Mouse (Mus musculus) ES-Bruce4 (cell line): ENCODE measurements around the gene Gm20518. TPM values are rescaled to one million over a fixed set of nuclear protein-coding genes. Genes with fewer than 3 reads are reported as not detected.

Experiments used
- H3K27ac ChIP-seq: 2 replicates; pipeline ENCODE4 v1.5.1; 2012; ENCODE audit warnings: low read length, inconsistent platforms; ENCODE audit not compliant: insufficient read depth
- H3K27me3 ChIP-seq: 2 replicates; pipeline ENCODE4 v1.6.1; 2012; ENCODE audit warnings: mild to moderate bottlenecking, low read length, inconsistent platforms; ENCODE audit not compliant: control insufficient read depth, poor library complexity, insufficient read depth, severe bottlenecking
- H3K36me3 ChIP-seq: 2 replicates; pipeline ENCODE4 v1.6.1; 2012; ENCODE audit warnings: inconsistent platforms, mild to moderate bottlenecking, low read length, moderate library complexity; ENCODE audit not compliant: control insufficient read depth, poor library complexity, insufficient read depth, severe bottlenecking
- H3K4me1 ChIP-seq: one replicate; pipeline ENCODE4 v1.8.1; 2011; ENCODE audit warnings: low read length; ENCODE audit not compliant: control insufficient read depth, insufficient read depth
- H3K4me3 ChIP-seq: 2 replicates; pipeline ENCODE4 v1.5.1; 2011; ENCODE audit warnings: low read depth, mild to moderate bottlenecking, low read length
- H3K9ac ChIP-seq: 2 replicates; pipeline ENCODE4 v1.6.1; 2012; ENCODE audit warnings: low read depth, mild to moderate bottlenecking, inconsistent platforms; ENCODE audit not compliant: poor library complexity, severe bottlenecking
- H3K9me3 ChIP-seq: replicated peaks from 2 replicates; pipeline ENCODE4 v1.6.1; 2012; ENCODE audit warnings: mild to moderate bottlenecking, low read length, inconsistent platforms; ENCODE audit not compliant: control insufficient read depth, poor library complexity, insufficient read depth, severe bottlenecking
- CTCF ChIP-seq: IDR thresholded peaks from one replicate; pipeline ENCODE4 v1.8.1; 2011; ENCODE audit warnings: low read depth, low read length
- EP300 ChIP-seq: IDR thresholded peaks from 2 replicates; pipeline ENCODE4 v1.6.1; 2011; ENCODE audit warnings: low read depth, low read length; ENCODE audit not compliant: insufficient read depth
- POLR2A ChIP-seq: IDR thresholded peaks from one replicate; pipeline ENCODE4 v1.8.1; 2011; ENCODE audit warnings: low read length; ENCODE audit not compliant: insufficient read depth
- polyA plus RNA-seq: library from polyadenylated mRNA; stranded (reverse); fragments of >200 nt; gene quantifications from 2 replicates; pipeline ENCODE4 v1.2.4, GENCODE M21; 2011; ENCODE audit warnings: low read depth; ENCODE audit not compliant: missing spikeins, insufficient read depth, insufficient read length

Gm20518 gene
- polyA plus RNA-seq, 1 experiment: not detected

DNA sequence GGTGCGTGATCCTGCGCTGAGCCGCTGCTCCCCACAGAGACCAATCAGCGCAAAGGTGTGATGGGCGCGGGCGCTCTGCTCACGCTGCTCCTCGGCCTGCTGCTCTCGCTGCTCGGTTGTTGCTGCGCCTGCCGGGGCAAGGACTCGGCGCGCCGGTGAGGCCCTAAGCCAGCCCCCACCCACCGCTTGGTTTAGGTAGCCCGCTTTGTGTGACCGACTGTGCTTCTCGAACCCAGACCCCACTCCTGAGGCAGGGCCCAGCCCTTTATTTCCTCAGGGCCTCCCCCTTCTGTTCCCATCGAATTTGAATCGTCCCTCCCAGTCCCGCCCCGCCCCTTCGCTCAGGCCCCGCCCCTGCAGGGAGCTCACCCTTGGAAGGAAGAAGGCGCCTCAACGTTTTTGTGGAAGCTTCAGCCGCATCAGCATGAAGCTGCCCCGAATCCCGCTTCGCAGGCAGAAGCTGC lies 87.0 kb downstream of the Gm20518 start:
- H3K27ac ChIP-seq: no peak overlapping the region
- H3K4me1 ChIP-seq: peaks cover 6% of the 10 kb centered on the region
- H3K4me3 ChIP-seq: peak overlapping the region; percentile 57
- TF ChIP-seq POLR2A: no peak
- no peak for TF ChIP-seq CTCF
- TF ChIP-seq EP300: no peak
- H3K27me3 ChIP-seq: peaks cover 8% of the 10 kb centered on the region
- no peaks in the 10 kb centered on the region for H3K36me3 ChIP-seq
- H3K9ac ChIP-seq: peak overlapping the region; percentile 15
- H3K9me3 ChIP-seq: no peaks in the 10 kb centered on the region

DNA sequence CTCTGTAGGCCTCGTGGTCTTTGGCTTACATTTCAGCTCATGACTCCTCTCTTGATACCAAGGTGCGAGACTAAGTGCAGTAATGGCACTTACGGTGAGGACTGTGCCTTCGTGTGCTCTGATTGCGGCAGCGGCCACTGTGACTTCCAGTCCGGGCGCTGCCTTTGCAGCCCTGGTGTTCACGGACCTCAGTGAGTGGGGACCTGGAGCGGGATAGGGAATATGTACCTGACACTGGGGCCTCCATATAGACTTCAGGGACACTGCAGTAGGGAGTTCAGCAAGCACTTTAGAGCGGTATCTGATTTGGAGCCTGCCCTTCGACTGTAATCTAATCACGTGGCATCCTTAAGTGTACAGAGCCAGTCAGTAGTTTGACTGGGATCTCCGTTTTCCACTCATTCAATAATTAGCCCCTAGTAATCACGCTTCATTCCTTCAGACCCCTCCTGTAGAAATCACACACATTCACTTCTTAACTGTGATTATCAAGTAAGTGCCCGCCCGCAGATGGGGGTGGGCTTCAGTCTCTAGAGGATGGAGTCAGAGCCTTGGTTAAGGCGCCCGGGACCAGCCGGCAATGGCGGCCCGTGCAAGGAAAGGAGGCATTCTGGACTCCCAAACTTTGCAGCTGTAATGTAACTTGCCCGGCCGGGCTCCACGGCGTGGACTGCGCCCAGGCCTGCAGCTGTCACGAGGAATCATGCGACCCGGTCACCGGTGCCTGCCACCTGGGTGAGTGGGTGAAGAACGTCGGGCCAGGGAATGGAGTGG lies 87.6 kb downstream of the Gm20518 start:
- no peaks in the 10 kb centered on the region for H3K9me3 ChIP-seq
- H3K9ac ChIP-seq: peak overlapping the region; percentile 15
- H3K4me1 ChIP-seq: peaks cover 6% of the 10 kb centered on the region
- H3K36me3 ChIP-seq: no peaks in the 10 kb centered on the region
- H3K4me3 ChIP-seq: peak overlapping the region; percentile 57
- TF ChIP-seq EP300 (no peak), POLR2A (no peak), CTCF (no peak)
- H3K27me3 ChIP-seq: peaks cover 10% of the 10 kb centered on the region
- no peak overlapping the region for H3K27ac ChIP-seq

DNA sequence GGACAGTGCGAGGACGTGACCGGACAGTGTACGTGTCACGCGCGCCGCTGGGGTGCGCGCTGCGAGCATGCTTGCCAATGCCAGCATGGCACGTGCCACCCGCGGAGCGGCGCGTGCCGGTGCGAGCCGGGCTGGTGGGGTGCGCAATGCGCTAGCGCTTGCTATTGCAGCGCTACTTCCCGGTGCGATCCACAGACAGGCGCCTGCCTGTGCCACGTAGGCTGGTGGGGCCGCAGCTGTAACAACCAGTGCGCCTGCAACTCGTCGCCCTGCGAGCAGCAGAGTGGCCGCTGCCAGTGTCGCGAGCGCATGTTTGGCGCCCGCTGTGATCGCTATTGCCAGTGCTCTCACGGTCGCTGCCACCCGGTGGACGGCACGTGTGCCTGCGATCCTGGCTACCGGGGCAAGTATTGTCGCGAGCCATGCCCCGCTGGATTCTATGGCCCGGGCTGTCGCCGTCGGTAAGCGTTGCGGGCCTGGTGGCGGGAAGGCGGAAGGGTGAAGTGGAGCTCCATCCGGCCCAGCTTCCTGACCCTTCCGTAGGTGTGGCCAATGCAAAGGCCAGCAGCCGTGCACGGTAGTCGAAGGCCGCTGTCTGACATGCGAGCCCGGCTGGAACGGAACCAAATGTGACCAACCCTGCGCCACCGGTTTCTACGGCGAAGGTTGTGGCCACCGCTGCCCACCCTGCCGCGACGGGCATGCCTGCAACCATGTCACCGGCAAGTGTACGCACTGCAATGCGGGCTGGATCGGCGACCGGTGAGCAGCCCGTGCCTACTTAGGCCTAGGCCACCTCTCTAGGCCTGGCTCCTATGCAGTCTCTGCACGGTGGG lies 88.4 kb downstream of the Gm20518 start:
- Histone ChIP-seq H3K9ac (no peak overlapping the region; the same call in 1 of the 2 replicates), H3K4me1 (peaks cover 6% of the 10 kb centered on the region), H3K4me3 (peak overlapping the region; percentile 32), H3K27me3 (peaks cover 15% of the 10 kb centered on the region), H3K27ac (no peak overlapping the region), H3K36me3 (no peaks in the 10 kb centered on the region), H3K9me3 (no peaks in the 10 kb centered on the region)
- TF ChIP-seq EP300 (no peak), POLR2A (no peak), CTCF (no peak)

DNA sequence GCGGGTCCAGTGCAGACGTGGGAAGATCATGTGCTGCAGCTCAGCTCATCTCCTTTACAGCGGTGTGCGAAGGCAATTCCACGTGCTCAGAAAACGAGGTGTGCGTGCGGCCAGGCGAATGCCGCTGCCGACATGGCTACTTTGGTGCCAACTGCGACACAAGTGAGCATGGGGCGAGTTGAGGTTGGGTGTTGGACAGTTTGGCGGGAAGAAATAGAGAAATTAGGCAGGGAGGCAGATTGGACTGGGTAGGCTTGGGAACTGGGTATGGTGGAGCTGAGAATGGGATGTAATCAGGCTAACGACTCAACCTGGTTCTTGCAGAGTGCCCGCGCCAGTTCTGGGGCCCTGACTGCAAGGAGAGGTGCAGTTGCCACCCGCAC lies 89.0 kb downstream of the Gm20518 start:
- peak overlapping the region; percentile 32 for H3K4me3 ChIP-seq
- no peaks in the 10 kb centered on the region for H3K9me3 ChIP-seq
- no peak for TF ChIP-seq EP300
- TF ChIP-seq POLR2A: no peak
- TF ChIP-seq CTCF: no peak
- H3K9ac ChIP-seq: no peak overlapping the region
- H3K27me3 ChIP-seq: peaks cover 16% of the 10 kb centered on the region
- no peaks in the 10 kb centered on the region for H3K36me3 ChIP-seq
- no peak overlapping the region for H3K27ac ChIP-seq
- H3K4me1 ChIP-seq: peaks cover 6% of the 10 kb centered on the region

DNA sequence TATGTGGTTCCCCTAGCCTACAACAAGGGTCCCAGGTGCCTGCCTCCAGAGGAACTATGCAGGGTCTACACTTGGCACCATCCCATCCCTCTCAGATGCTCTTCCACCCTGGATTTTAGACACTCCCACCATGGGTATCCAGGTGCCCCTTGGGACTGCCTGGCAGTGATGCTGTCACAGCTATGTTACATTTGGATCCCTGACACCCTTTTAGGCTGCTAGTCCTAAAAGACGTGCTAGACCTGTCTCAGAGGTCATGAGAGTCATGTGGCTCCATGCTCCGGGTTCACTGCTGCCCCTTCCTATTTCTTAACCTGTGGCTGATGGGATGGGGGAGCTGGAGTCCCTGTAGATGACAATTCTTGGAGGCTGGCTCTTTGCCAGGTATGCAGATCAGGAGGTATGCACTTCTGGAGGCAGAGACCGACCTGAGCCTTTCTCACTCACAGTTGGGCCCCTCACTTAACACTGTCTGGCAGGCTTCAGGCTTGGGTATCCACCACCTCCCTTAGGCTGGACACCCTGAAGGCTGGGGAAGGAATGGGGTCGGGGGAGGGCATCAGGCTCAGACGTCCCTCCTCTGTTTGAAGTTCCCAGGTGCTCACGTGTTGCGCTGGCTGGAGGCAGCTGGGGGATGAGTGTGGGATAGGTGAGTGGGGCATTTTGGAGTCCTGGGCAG lies 89.6 kb downstream of the Gm20518 start:
- no peak for TF ChIP-seq CTCF
- TF ChIP-seq POLR2A: no peak
- TF ChIP-seq EP300: no peak
- Histone ChIP-seq H3K4me3 (no peak overlapping the region), H3K9ac (no peak overlapping the region), H3K27ac (no peak overlapping the region), H3K27me3 (peaks cover 16% of the 10 kb centered on the region), H3K9me3 (no peaks in the 10 kb centered on the region), H3K4me1 (peaks cover 6% of the 10 kb centered on the region), H3K36me3 (no peaks in the 10 kb centered on the region)
